Mouse (Mus musculus) midbrain, embryonic 11.5 days (tissue): ENCODE measurements around the gene Pdzd2. TPM values are rescaled to one million over a fixed set of nuclear protein-coding genes. Genes with fewer than 3 reads are reported as not detected.

Experiments used
- ATAC-seq: fragments of 200-750 bp; cut with Nextera tagmentation; 2 replicates; pipeline ENCODE4 v1.8.0; 2017; ENCODE audit warnings: moderate TSS enrichment, moderate library complexity; ENCODE audit not compliant: low FRiP score
- DNase-seq: peaks from one replicate; pipeline ENCODE4 v3.0.0; 2015; ENCODE audit warnings: low spot score; ENCODE audit errors: missing footprints
- H3K27ac ChIP-seq: fragments of 300-500 bp; sonication (generic); 2 replicates; pipeline ENCODE4 v1.5.1; 2014; ENCODE audit warnings: low read depth, low read length
- H3K27me3 ChIP-seq: fragments of 300-500 bp; sonication (generic); 2 replicates; pipeline ENCODE4 v1.6.1; 2014; ENCODE audit warnings: mild to moderate bottlenecking, low read length, moderate library complexity, mixed read lengths; ENCODE audit not compliant: control insufficient read depth, insufficient read depth
- H3K36me3 ChIP-seq: fragments of 300-500 bp; sonication (generic); 2 replicates; pipeline ENCODE4 v1.6.1; 2014; ENCODE audit warnings: mild to moderate bottlenecking, low read length, moderate library complexity, mixed read lengths; ENCODE audit not compliant: control insufficient read depth, insufficient read depth
- H3K4me1 ChIP-seq: fragments of 300-500 bp; sonication (generic); 2 replicates; pipeline ENCODE4 v1.6.1; 2014; ENCODE audit warnings: low read length; ENCODE audit not compliant: control insufficient read depth, insufficient read depth
- H3K4me2 ChIP-seq: fragments of 300-500 bp; sonication (generic); 2 replicates; pipeline ENCODE4 v1.6.1; 2014; ENCODE audit warnings: mild to moderate bottlenecking, moderate library complexity
- H3K4me3 ChIP-seq: fragments of 300-500 bp; sonication (generic); 2 replicates; pipeline ENCODE4 v1.5.1; 2014; ENCODE audit warnings: low read depth, low read length
- H3K9ac ChIP-seq: fragments of 300-500 bp; sonication (generic); 2 replicates; pipeline ENCODE4 v1.6.1; 2014; ENCODE audit warnings: low read length
- H3K9me3 ChIP-seq: fragments of 300-500 bp; sonication (generic); 2 replicates; pipeline ENCODE4 v1.6.1; 2016; ENCODE audit warnings: low read length; ENCODE audit not compliant: control insufficient read depth
- WGBS: fragments of 180-500 bp; shearing (Covaris S2); extraction: QIAGEN DNeasy Blood & Tissue Kit; methylation state at CpG from one replicate; pipeline ENCODE4 v1.1.7; 2014; 5-methylcytosine and 5-hydroxymethylcytosine counted together
- polyA plus RNA-seq: library from polyadenylated mRNA; unstranded; fragments of >200 nt; fragmentation: Nextera tagmentation; extraction: Ambion mirVana; gene quantifications from 2 replicates; pipeline ENCODE4 v1.2.1, GENCODE M21; 2014

The Pdzd2 gene
- polyA plus RNA-seq, 1 experiment from 2014 or later, result 5.2 TPM

- H3K4me1 ChIP-seq, result peaks cover 12% of the 10 kb centered on the region
- ATAC-seq (no peak), DNase-seq (peak; percentile 89)
- peak overlapping the region; percentile 88 for H3K4me2 ChIP-seq
- peak overlapping the region; percentile 66 for H3K4me3 ChIP-seq
- H3K9me3 ChIP-seq, result no peaks in the 10 kb centered on the region
- no peak overlapping the region for H3K9ac ChIP-seq
- H3K27ac ChIP-seq, result no peak overlapping the region
- peaks cover 7% of the 10 kb centered on the region for H3K27me3 ChIP-seq
- WGBS, result 36% methylated on average over 10 of the region's 10 CpGs
- H3K36me3 ChIP-seq, result no peaks in the 10 kb centered on the region
These were observed 1.2 kb downstream of the Pdzd2 start for GRCm38 (mm10) chr15:12738301-12739093.

GRCm38 (mm10) chr15:12735208-12735607 lies 4.5 kb downstream of the Pdzd2 start:
- Histone ChIP-seq H3K36me3 (no peaks in the 10 kb centered on the region), H3K9me3 (no peaks in the 10 kb centered on the region), H3K27ac (no peak overlapping the region), H3K4me2 (no peak overlapping the region), H3K9ac (no peak overlapping the region), H3K27me3 (peaks cover 7% of the 10 kb centered on the region), H3K4me1 (peaks cover 6% of the 10 kb centered on the region), H3K4me3 (no peak overlapping the region)
- no peak for ATAC-seq
- WGBS, result 54% methylated on average over 2 of the region's 2 CpGs
- no peak for DNase-seq

GRCm38 (mm10) chr15:12734221-12734620 lies 5.5 kb downstream of the Pdzd2 start:
- Histone ChIP-seq H3K9ac (no peak overlapping the region), H3K27me3 (peaks cover 7% of the 10 kb centered on the region), H3K4me3 (no peak overlapping the region), H3K9me3 (no peaks in the 10 kb centered on the region), H3K36me3 (no peaks in the 10 kb centered on the region), H3K4me1 (peaks cover 4% of the 10 kb centered on the region; the same call in 1 of the 2 replicates), H3K4me2 (no peak overlapping the region), H3K27ac (no peak overlapping the region)
- 75% methylated on average over 4 of the region's 4 CpGs for WGBS
- DNase-seq, result peak; percentile 80
- no peak for ATAC-seq

- H3K36me3 ChIP-seq, result no peaks in the 10 kb centered on the region
- WGBS, result 86% methylated on average over 11 of the region's 11 CpGs
- no peak overlapping the region for H3K4me2 ChIP-seq
- H3K4me3 ChIP-seq, result no peak overlapping the region
- DNase-seq, result no peak
- no peak for ATAC-seq
- no peaks in the 10 kb centered on the region for H3K27me3 ChIP-seq
- no peaks in the 10 kb centered on the region for H3K4me1 ChIP-seq
- no peak overlapping the region for H3K27ac ChIP-seq
- H3K9ac ChIP-seq, result no peak overlapping the region
- H3K9me3 ChIP-seq, result no peaks in the 10 kb centered on the region
These were observed 7.1 kb downstream of the Pdzd2 start for GRCm38 (mm10) chr15:12732613-12733012.

GRCm38 (mm10) chr15:12728381-12728780 lies 11.3 kb downstream of the Pdzd2 start:
- Histone ChIP-seq H3K4me3 (no peak overlapping the region), H3K9me3 (no peaks in the 10 kb centered on the region), H3K36me3 (no peaks in the 10 kb centered on the region), H3K9ac (no peak overlapping the region), H3K27ac (no peak overlapping the region), H3K27me3 (no peaks in the 10 kb centered on the region), H3K4me1 (no peaks in the 10 kb centered on the region), H3K4me2 (no peak overlapping the region)
- ATAC-seq, result no peak
- WGBS, result 87% methylated on average over 4 of the region's 4 CpGs
- peak; percentile 28 for DNase-seq

GRCm38 (mm10) chr15:12725256-12725655 lies 14.5 kb downstream of the Pdzd2 start:
- 71% methylated on average over 5 of the region's 5 CpGs for WGBS
- Histone ChIP-seq H3K4me3 (no peak overlapping the region), H3K9me3 (no peaks in the 10 kb centered on the region), H3K9ac (no peak overlapping the region), H3K4me1 (no peaks in the 10 kb centered on the region), H3K36me3 (no peaks in the 10 kb centered on the region), H3K27ac (no peak overlapping the region), H3K27me3 (no peaks in the 10 kb centered on the region), H3K4me2 (no peak overlapping the region)
- ATAC-seq (no peak), DNase-seq (no peak)

- ATAC-seq (no peak), DNase-seq (no peak)
- Histone ChIP-seq H3K9me3 (no peaks in the 10 kb centered on the region), H3K4me1 (no peaks in the 10 kb centered on the region), H3K27ac (no peak overlapping the region), H3K36me3 (no peaks in the 10 kb centered on the region), H3K4me3 (no peak overlapping the region), H3K4me2 (no peak overlapping the region), H3K27me3 (no peaks in the 10 kb centered on the region), H3K9ac (no peak overlapping the region)
- WGBS, result 76% methylated on average over 6 of the region's 6 CpGs
These were observed 17.8 kb downstream of the Pdzd2 start for GRCm38 (mm10) chr15:12721684-12722500.

GRCm38 (mm10) chr15:12718819-12719218 lies 20.9 kb downstream of the Pdzd2 start:
- H3K4me1 ChIP-seq, result no peaks in the 10 kb centered on the region
- no peak overlapping the region for H3K9ac ChIP-seq
- no peaks in the 10 kb centered on the region for H3K36me3 ChIP-seq
- ATAC-seq (no peak), DNase-seq (no peak)
- WGBS, result 87% methylated on average over 14 of the region's 14 CpGs
- H3K27ac ChIP-seq, result no peak overlapping the region
- H3K4me2 ChIP-seq, result no peak overlapping the region
- H3K4me3 ChIP-seq, result no peak overlapping the region
- H3K27me3 ChIP-seq, result no peaks in the 10 kb centered on the region
- H3K9me3 ChIP-seq, result no peaks in the 10 kb centered on the region

GRCm38 (mm10) chr15:12717410-12717809 lies 22.3 kb downstream of the Pdzd2 start:
- H3K27me3 ChIP-seq, result no peaks in the 10 kb centered on the region
- 81% methylated on average over 3 of the region's 3 CpGs for WGBS

More at GRCm38 (mm10) chr15:12717410-12717809, 22.3 kb downstream of the Pdzd2 start:
- H3K4me2 ChIP-seq, result no peak overlapping the region
- DNase-seq (no peak), ATAC-seq (no peak)
- no peak overlapping the region for H3K4me3 ChIP-seq
- no peaks in the 10 kb centered on the region for H3K9me3 ChIP-seq
- no peaks in the 10 kb centered on the region for H3K4me1 ChIP-seq
- no peaks in the 10 kb centered on the region for H3K36me3 ChIP-seq
- no peak overlapping the region for H3K9ac ChIP-seq
- no peak overlapping the region for H3K27ac ChIP-seq
